Mouse (Mus musculus) myocyte (in vitro differentiated cells): ENCODE measurements around the gene Selenop. TPM values are rescaled to one million over a fixed set of nuclear protein-coding genes. Genes with fewer than 3 reads are reported as not detected.

Source experiments
- H3K27me3 ChIP-seq: one replicate; pipeline ENCODE4 v1.6.1; 2011; ENCODE audit not compliant: control insufficient read depth, insufficient read depth, insufficient read length
- H3K36me3 ChIP-seq: one replicate; pipeline ENCODE4 v1.6.1; 2011; ENCODE audit not compliant: control insufficient read depth, insufficient read depth
- H3K4me2 ChIP-seq: one replicate; pipeline ENCODE4 v1.6.1; 2011; ENCODE audit warnings: low read depth, control low read depth
- H3K4me3 ChIP-seq: one replicate; pipeline ENCODE4 v1.5.1; 2011; ENCODE audit warnings: mild to moderate bottlenecking, control low read depth, moderate library complexity
- H3K79me2 ChIP-seq: one replicate; pipeline ENCODE4 v1.6.1; 2011; ENCODE audit not compliant: control insufficient read depth, insufficient read depth
- H3ac ChIP-seq: one replicate; pipeline ENCODE4 v1.6.1; 2011; ENCODE audit not compliant: control insufficient read depth, insufficient read length
- CEBPB ChIP-seq: IDR thresholded peaks from 2 replicates; pipeline ENCODE4 v1.6.1; 2011; ENCODE audit warnings: mild to moderate bottlenecking, moderate library complexity; ENCODE audit not compliant: poor library complexity, insufficient read depth, severe bottlenecking
- E2F4 ChIP-seq: IDR thresholded peaks from one replicate; pipeline ENCODE4 v1.6.1; 2011; ENCODE audit warnings: mild to moderate bottlenecking, control low read depth, moderate library complexity; ENCODE audit not compliant: insufficient read depth
- MAX ChIP-seq: IDR thresholded peaks from one replicate; pipeline ENCODE4 v1.6.1; 2011; ENCODE audit warnings: low read depth, mild to moderate bottlenecking, control low read depth
- MYOD1 ChIP-seq, 3 experiments: IDR thresholded peaks; one replicate each; pipeline ENCODE4 v1.6.1; 2011; ENCODE audit warnings: control low read depth in 2 of 3, low read depth in 2 of 3, mild to moderate bottlenecking in 2 of 3, moderate library complexity in 1 of 3; ENCODE audit not compliant: insufficient read length in 2 of 3, control insufficient read depth in 1 of 3
- MYOG ChIP-seq, 3 experiments: IDR thresholded peaks; one replicate each; pipeline ENCODE4 v1.6.1; 2011; ENCODE audit warnings: control low read depth in 2 of 3, low read depth in 2 of 3, mild to moderate bottlenecking in 2 of 3; ENCODE audit not compliant: insufficient read length in 2 of 3, control insufficient read depth in 1 of 3, insufficient read depth in 1 of 3
- POLR2A ChIP-seq: IDR thresholded peaks from one replicate; pipeline ENCODE4 v1.6.1; 2011; ENCODE audit warnings: low read depth, mild to moderate bottlenecking, control low read depth, moderate library complexity; ENCODE audit not compliant: insufficient read length
- POLR2AphosphoS2 ChIP-seq: IDR thresholded peaks from one replicate; pipeline ENCODE4 v1.6.1; 2011; ENCODE audit warnings: low read depth, control low read depth; ENCODE audit not compliant: insufficient read length
- REST ChIP-seq: IDR thresholded peaks from one replicate; pipeline ENCODE4 v1.6.1; 2011; ENCODE audit warnings: mild to moderate bottlenecking, control low read depth, moderate library complexity; ENCODE audit not compliant: insufficient read depth, insufficient read length
- SRF ChIP-seq: IDR thresholded peaks from one replicate; pipeline ENCODE4 v1.6.1; 2011; ENCODE audit warnings: low read depth; ENCODE audit not compliant: control insufficient read depth, insufficient read length
- TCF12 ChIP-seq: IDR thresholded peaks from one replicate; pipeline ENCODE4 v1.6.1; 2011; ENCODE audit warnings: mild to moderate bottlenecking, control low read depth; ENCODE audit not compliant: poor library complexity, insufficient read depth, severe bottlenecking
- TCF3 ChIP-seq: IDR thresholded peaks from one replicate; pipeline ENCODE4 v1.6.1; 2011; ENCODE audit warnings: low read depth, control low read depth; ENCODE audit not compliant: insufficient read length
- USF1 ChIP-seq: IDR thresholded peaks from one replicate; pipeline ENCODE4 v1.6.1; 2011; ENCODE audit warnings: low read depth, mild to moderate bottlenecking, control low read depth, moderate library complexity
- polyA plus RNA-seq: library from polyadenylated mRNA; unstranded; fragments of >200 nt; fragmentation: generic; extraction: Trizol; gene quantifications from one replicate; pipeline ENCODE4 v1.2.1, GENCODE M21; 2012; ENCODE audit warnings: missing spikeins

Selenop gene
- polyA plus RNA-seq, 1 experiment, result 5.1 TPM

DNA sequence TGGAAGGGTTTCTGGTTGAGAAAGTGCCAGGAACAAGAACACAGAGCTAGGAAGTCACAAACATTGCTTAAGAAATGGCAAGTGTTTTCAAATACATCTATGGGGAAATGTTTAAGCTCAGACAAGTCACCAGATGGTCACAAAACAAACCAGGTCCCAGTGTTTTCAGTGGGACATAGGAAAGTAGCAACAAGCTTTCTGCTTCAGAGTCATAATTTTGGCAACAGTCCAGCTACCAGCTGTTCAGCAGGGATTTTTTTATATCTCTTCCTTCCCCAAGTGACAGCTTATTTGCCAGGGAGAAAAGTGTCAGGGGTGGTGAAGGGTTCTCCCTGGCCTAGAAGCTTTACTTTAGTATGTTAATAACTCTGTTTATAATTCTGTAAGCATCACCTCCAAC is 44.6 kb downstream of the Selenop start:
- Histone ChIP-seq H3K27me3 (no peaks in the 10 kb centered on the region), H3K79me2 (no peaks in the 10 kb centered on the region), H3K36me3 (no peaks in the 10 kb centered on the region), H3K4me3 (no peak overlapping the region), H3K4me2 (no peak overlapping the region), H3ac (no peak overlapping the region)
- TF ChIP-seq MYOG (IDR thresholded peaks at IDR 0.05; ENCODE audit: control insufficient read depth in 1 of 3, insufficient read depth in 1 of 3, insufficient read length in 2 of 3, low read depth in 2 of 3), result peak in 1 of 3 experiments; percentile 82
- peak; percentile 38 for TF ChIP-seq TCF12
- TF ChIP-seq SRF, result no peak
- no peak for TF ChIP-seq MAX
- TF ChIP-seq REST, result no peak
- TF ChIP-seq TCF3, result no peak
- peak in 1 of 3 experiments; percentile 34 for TF ChIP-seq MYOD1 (IDR thresholded peaks at IDR 0.05; ENCODE audit: control insufficient read depth in 1 of 3, insufficient read length in 2 of 3, low read depth in 2 of 3)
- no peak for TF ChIP-seq CEBPB
- TF ChIP-seq POLR2AphosphoS2, result no peak
- TF ChIP-seq USF1, result no peak
- TF ChIP-seq POLR2A, result no peak
- no peak for TF ChIP-seq E2F4

GRCm38 (mm10) chr15:3316617-3317016 is 48.3 kb downstream of the Selenop start:
- H3K36me3 ChIP-seq, result no peaks in the 10 kb centered on the region

DNA sequence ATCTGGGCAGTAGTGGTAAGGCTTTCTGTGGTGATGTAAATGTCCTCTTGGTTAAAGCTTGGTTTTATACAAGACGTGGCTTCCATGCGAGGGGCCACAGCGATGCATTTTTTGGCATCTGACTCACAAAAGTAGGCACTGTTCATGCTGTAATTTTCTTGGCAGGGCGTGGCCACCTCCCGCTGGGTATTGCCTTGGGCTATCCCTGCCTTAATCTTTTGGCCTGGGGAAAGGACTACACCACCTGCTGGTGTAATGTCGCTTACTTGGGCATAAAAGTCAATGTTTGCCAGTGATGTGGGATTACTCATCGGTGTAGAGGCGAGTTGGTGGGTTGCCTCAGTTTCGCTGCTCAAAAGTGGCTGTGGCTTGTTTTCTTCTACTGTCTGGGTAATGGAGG is 51.6 kb downstream of the Selenop start:
- Histone ChIP-seq H3K4me3 (no peak overlapping the region), H3K36me3 (no peaks in the 10 kb centered on the region), H3K27me3 (no peaks in the 10 kb centered on the region), H3K4me2 (no peak overlapping the region), H3K79me2 (no peaks in the 10 kb centered on the region), H3ac (no peak overlapping the region)
- TF ChIP-seq E2F4, result no peak
- TF ChIP-seq POLR2AphosphoS2, result no peak
- no peak for TF ChIP-seq MYOG (IDR thresholded peaks at IDR 0.05; ENCODE audit: control insufficient read depth in 1 of 3, insufficient read depth in 1 of 3, insufficient read length in 2 of 3, low read depth in 2 of 3)
- TF ChIP-seq POLR2A, result no peak
- no peak for TF ChIP-seq MYOD1 (IDR thresholded peaks at IDR 0.05; ENCODE audit: control insufficient read depth in 1 of 3, insufficient read length in 2 of 3, low read depth in 2 of 3)
- TF ChIP-seq REST, result no peak
- no peak for TF ChIP-seq MAX
- no peak for TF ChIP-seq TCF3
- TF ChIP-seq USF1, result no peak
- no peak for TF ChIP-seq CEBPB
- TF ChIP-seq SRF, result no peak

More at GRCm38 (mm10) chr15:3316617-3317016, 48.3 kb downstream of the Selenop start:
- Histone ChIP-seq H3K79me2 (no peaks in the 10 kb centered on the region), H3ac (no peak overlapping the region), H3K27me3 (no peaks in the 10 kb centered on the region), H3K4me2 (no peak overlapping the region), H3K4me3 (no peak overlapping the region)
- TF ChIP-seq POLR2A, result no peak
- TF ChIP-seq POLR2AphosphoS2, result no peak
- TF ChIP-seq MAX, result no peak
- no peak for TF ChIP-seq SRF
- TF ChIP-seq USF1, result no peak
- TF ChIP-seq CEBPB, result no peak
- TF ChIP-seq REST, result no peak
- TF ChIP-seq TCF12, result no peak
- TF ChIP-seq MYOG (IDR thresholded peaks at IDR 0.05; ENCODE audit: control insufficient read depth in 1 of 3, insufficient read depth in 1 of 3, insufficient read length in 2 of 3, low read depth in 2 of 3), result no peak
- no peak for TF ChIP-seq MYOD1 (IDR thresholded peaks at IDR 0.05; ENCODE audit: control insufficient read depth in 1 of 3, insufficient read length in 2 of 3, low read depth in 2 of 3)
- TF ChIP-seq E2F4, result no peak
- TF ChIP-seq TCF3, result no peak

DNA sequence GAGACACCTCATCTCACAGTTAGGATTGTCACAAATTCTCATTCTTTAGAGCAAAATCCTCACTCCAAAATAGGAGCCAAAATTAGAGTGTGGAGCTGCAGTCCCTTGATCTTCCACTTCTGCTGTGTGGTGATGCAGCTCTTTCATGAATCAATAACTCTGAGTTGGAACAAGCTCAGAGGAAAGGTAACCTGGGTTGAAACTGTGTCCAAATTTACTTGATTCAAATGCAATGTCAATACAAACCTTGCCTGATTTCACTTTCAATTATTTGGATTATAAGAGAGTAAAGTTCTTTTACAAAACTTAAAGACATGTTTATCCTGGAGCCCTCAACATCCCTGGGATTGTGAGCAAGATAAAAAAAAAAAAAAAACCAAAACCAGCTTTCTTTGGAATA is 54.7 kb downstream of the Selenop start:
- Histone ChIP-seq H3K27me3 (no peaks in the 10 kb centered on the region), H3K4me2 (no peak overlapping the region), H3K4me3 (no peak overlapping the region), H3K79me2 (no peaks in the 10 kb centered on the region), H3K36me3 (no peaks in the 10 kb centered on the region), H3ac (no peak overlapping the region)
- TF ChIP-seq POLR2AphosphoS2 (no peak), CEBPB (no peak), MYOD1 (IDR thresholded peaks at IDR 0.05; ENCODE audit: control insufficient read depth in 1 of 3, insufficient read length in 2 of 3, low read depth in 2 of 3) (no peak), REST (no peak), MAX (no peak), TCF12 (no peak), E2F4 (no peak), MYOG (IDR thresholded peaks at IDR 0.05; ENCODE audit: control insufficient read depth in 1 of 3, insufficient read depth in 1 of 3, insufficient read length in 2 of 3, low read depth in 2 of 3) (no peak), SRF (no peak), USF1 (no peak), POLR2A (no peak), TCF3 (no peak)

Other genes starting within 250 kb of the Selenop start
- gene Ccdc152, start 35.0 kb downstream of the Selenop start, polyA plus RNA-seq, result not detected